15 mouse cellular contexts compared by ENCODE assay signal in the genomic region with DNA sequence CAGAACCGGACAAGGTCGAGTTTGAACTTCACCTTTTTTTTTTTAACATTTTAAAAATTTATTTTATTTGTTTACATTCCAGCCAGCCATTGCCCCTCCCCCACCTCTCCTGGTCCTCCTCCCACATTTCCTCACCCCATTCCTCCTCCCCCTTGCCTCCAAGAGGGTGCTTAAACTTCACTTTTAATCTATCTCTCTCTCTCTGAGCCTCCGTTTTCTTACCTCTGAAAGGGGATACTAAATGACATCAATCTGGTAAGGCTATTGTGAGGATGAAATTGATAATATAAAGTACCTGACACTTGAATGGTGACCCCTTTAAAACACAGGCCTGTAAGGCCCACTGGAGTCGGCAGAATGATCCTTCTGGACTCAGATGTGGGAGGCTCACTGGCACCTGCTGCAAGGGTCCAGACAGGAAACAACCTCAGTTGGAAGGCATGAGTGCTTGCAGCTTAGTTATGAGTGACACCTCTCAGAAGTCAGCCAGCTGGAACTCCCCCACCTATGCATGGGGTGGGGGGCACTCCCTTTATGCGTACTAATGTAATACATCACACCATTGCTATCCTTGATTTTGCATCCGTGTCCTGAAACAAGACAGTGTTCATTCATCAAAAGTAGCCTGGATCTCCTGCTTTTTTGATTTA. TPM values are rescaled to one million over a fixed set of nuclear protein-coding genes. Genes with fewer than 3 reads are reported as not detected.
"Had no signal": no experiment of that assay in that cellular context is flagged by ENCODE, and none has a peak within 500 bp of the region (broad histone marks: within the 10 kb centered on the region; RNA-seq: fewer than 3 reads in every experiment).

No protein-coding gene starts in this region.

- H3K4me2 ChIP-seq: kidney, embryonic 15.5 days; liver, embryonic 11.5 days; liver, embryonic 15.5 days; lung, embryonic 15.5 days; midbrain, embryonic 15.5 days; neural tube, embryonic 12.5 days had no signal

- H3K27ac ChIP-seq: kidney, embryonic 15.5 days; liver, embryonic 15.5 days; midbrain, embryonic 10.5 days; midbrain, embryonic 15.5 days; neural tube, embryonic 12.5 days had no signal

- H3K9me3 ChIP-seq: kidney, embryonic 15.5 days; liver, embryonic 15.5 days; lung, embryonic 15.5 days; midbrain, embryonic 10.5 days; midbrain, embryonic 15.5 days; neural tube, embryonic 12.5 days had no signal

- H3K9ac ChIP-seq: kidney, embryonic 15.5 days; liver, embryonic 15.5 days; lung, embryonic 15.5 days; midbrain, embryonic 15.5 days; neural tube, embryonic 12.5 days had no signal

- H3K4me3 ChIP-seq: kidney, embryonic 15.5 days; liver, embryonic 15.5 days; lung, embryonic 15.5 days; midbrain, embryonic 10.5 days; midbrain, embryonic 15.5 days; neural tube, embryonic 12.5 days had no signal

- H3K27me3 ChIP-seq: kidney, embryonic 15.5 days; liver, embryonic 15.5 days; lung, embryonic 15.5 days; midbrain, embryonic 15.5 days; neural tube, embryonic 12.5 days had no signal

- ATAC-seq: intestine, embryonic 16.5 days had no signal

- H3K4me1 ChIP-seq: liver, embryonic 15.5 days; neural tube, embryonic 12.5 days had no signal

- H3K36me3 ChIP-seq: kidney, embryonic 15.5 days; liver, embryonic 15.5 days; lung, embryonic 15.5 days; midbrain, embryonic 10.5 days; midbrain, embryonic 15.5 days; neural tube, embryonic 12.5 days had no signal

- DNase-seq: kidney, adult 2 months; kidney, postnatal 14 days; left cerebral cortex, postnatal 4 days; lung, postnatal 36 days; right cerebral cortex, postnatal 14 days; thymus, adult 2 months; thymus, postnatal 25 days had no signal

RNA-seq across cellular contexts. Expression of a gene that starts 1.9 kb away (rescaled TPM):
- polyA plus RNA-seq: intestine, embryonic 16.5 days; liver, embryonic 15.5 days; neural tube, embryonic 12.5 days had no signal
